Mouse (Mus musculus) hindbrain, embryonic 14.5 days (tissue): ENCODE measurements at regions not wholly inside any gene's neighbourhood (a gene's known extent, or its start where the extent isn't known, plus 50 kb on each side); places are given as distances from the start of the nearest gene placed in this dataset.

Source experiments
- ATAC-seq: fragments of 200-750 bp; cut with Nextera tagmentation; 2 replicates; pipeline ENCODE4 v1.8.0; 2017; ENCODE audit warnings: moderate number of reproducible peaks, mild to moderate bottlenecking, moderate TSS enrichment, moderate library complexity; ENCODE audit not compliant: low FRiP score
- DNase-seq: peaks from one replicate; pipeline ENCODE4 v3.0.0-alpha.2; 2015; ENCODE audit warnings: low spot score
- H3K27ac ChIP-seq: fragments of 300-500 bp; sonication (generic); 2 replicates; pipeline ENCODE4 v1.5.1; 2014; ENCODE audit warnings: mild to moderate bottlenecking, moderate library complexity
- H3K27me3 ChIP-seq: fragments of 300-500 bp; sonication (generic); 2 replicates; pipeline ENCODE4 v1.6.1; 2014; ENCODE audit warnings: mild to moderate bottlenecking, low read length, mixed read lengths; ENCODE audit not compliant: control insufficient read depth, insufficient read depth
- H3K36me3 ChIP-seq: fragments of 300-500 bp; sonication (generic); replicated peaks from 2 replicates; pipeline ENCODE4 v1.6.1; 2014; ENCODE audit not compliant: control insufficient read depth, insufficient read depth
- H3K4me1 ChIP-seq: fragments of 300-500 bp; sonication (generic); replicated peaks from 2 replicates; pipeline ENCODE4 v1.6.1; 2014; ENCODE audit warnings: antibody characterized with exemption, low read length, mixed read lengths; ENCODE audit not compliant: control insufficient read depth, insufficient read depth
- H3K4me2 ChIP-seq: fragments of 300-500 bp; sonication (generic); replicated peaks from 2 replicates; pipeline ENCODE4 v1.6.1; 2014; ENCODE audit warnings: mild to moderate bottlenecking, moderate library complexity
- H3K4me3 ChIP-seq: fragments of 300-500 bp; sonication (generic); replicated peaks from 2 replicates; pipeline ENCODE4 v1.5.1; 2014; ENCODE audit warnings: mild to moderate bottlenecking, low read length
- H3K9ac ChIP-seq: fragments of 300-500 bp; sonication (generic); 2 replicates; pipeline ENCODE4 v1.6.1; 2014
- H3K9me3 ChIP-seq: fragments of 300-500 bp; sonication (generic); 2 replicates; pipeline ENCODE4 v1.6.1; 2016; ENCODE audit warnings: low read length; ENCODE audit not compliant: control insufficient read depth
- WGBS: fragments of 180-500 bp; shearing (Covaris S2); extraction: QIAGEN DNeasy Blood & Tissue Kit; methylation state at CpG from one replicate; pipeline ENCODE4 v1.1.7; 2014; 5-methylcytosine and 5-hydroxymethylcytosine counted together

DNA sequence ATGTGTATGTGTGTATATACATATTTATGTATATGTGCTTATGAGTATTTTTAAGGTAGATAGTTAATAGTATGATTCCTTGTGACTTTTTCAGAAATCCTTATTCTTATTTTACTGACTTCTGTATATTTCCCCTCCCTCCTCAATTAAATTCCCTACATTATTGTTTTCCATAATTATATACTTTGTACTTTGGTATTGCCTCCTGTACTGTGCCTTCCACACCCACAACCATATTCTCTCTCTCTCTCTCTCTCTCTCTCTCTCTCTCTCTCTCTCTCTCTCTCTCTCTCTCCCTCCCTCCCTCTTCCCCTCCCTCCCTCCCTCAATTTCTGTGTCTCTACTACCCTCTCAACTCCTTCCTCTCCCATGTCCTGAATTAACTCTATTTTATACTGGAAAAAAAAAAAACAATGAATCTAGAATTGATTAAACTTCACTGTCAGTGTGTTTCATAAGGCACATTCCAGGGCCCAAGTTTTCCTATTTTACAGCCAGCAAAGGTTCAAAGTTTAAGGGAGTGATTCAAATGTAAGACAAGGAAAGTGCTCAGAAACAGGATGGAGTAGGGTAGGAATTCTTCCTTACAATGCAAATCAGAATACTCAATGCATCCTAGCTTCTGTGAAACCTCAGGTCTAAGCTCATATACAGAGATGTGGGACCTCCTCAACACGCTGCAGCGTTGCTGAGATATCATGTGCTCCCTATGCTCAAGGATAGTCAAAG, 911.9 kb downstream of the Speer2 start:
- no peaks in the 10 kb centered on the region for H3K36me3 ChIP-seq
- H3K27ac ChIP-seq = no peak overlapping the region
- ATAC-seq (no peak), DNase-seq (no peak)
- no peaks in the 10 kb centered on the region for H3K9me3 ChIP-seq
- no peaks in the 10 kb centered on the region for H3K27me3 ChIP-seq
- H3K9ac ChIP-seq = no peak overlapping the region
- 90% methylated on average over 2 of the region's 2 CpGs for WGBS
- H3K4me3 ChIP-seq = no peak overlapping the region
- no peaks in the 10 kb centered on the region for H3K4me1 ChIP-seq
- no peak overlapping the region for H3K4me2 ChIP-seq

DNA sequence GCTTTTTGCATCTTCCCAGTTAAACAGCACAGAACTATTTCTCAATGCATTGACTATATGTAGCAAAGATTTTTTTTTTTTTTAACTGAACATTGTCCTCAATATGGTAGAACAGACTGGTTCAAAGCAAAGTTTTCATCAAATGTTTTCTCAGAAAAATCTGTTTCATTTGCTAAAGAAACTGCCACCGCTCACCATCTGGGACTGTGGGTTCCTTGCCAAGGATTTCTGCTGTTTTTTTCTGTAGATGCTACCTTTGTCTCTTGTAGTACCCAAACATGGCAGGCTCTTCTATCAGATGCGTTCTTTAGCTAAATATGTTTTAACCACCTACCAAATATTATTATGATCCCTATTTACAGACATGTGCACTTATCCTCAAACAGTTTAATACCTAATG, 952.7 kb downstream of the Speer2 start:
- Histone ChIP-seq H3K4me1 (no peaks in the 10 kb centered on the region), H3K9me3 (no peaks in the 10 kb centered on the region), H3K27ac (no peak overlapping the region), H3K27me3 (no peaks in the 10 kb centered on the region), H3K4me2 (no peak overlapping the region), H3K9ac (no peak overlapping the region), H3K36me3 (no peaks in the 10 kb centered on the region), H3K4me3 (no peak overlapping the region)
- ATAC-seq = no peak
- WGBS = 88% methylated on average over 2 of the region's 2 CpGs
- DNase-seq = no peak

DNA sequence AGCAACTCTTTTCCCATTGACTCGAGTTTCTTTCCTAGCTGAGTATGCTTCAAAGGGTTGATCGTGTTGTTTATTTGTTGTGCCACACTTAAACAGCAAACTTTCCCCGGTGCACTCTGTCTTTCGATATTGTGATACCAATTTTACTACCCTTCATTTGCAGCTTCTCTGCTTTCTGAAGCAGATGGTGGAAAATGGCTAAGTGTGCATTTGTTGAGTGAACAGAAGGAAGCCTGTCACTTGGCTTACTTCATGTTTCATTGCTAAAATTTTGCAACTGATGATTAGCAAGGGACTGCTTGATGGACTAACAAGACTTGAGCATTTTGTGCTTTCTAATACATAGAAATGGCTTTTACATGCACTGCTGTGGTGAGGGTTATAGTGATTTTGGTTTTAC, 965.4 kb downstream of the Speer2 start:
- no peaks in the 10 kb centered on the region for H3K9me3 ChIP-seq
- no peaks in the 10 kb centered on the region for H3K27me3 ChIP-seq
- 84% methylated on average over 4 of the region's 4 CpGs for WGBS
- H3K36me3 ChIP-seq = no peaks in the 10 kb centered on the region
- ATAC-seq = no peak
- no peaks in the 10 kb centered on the region for H3K4me1 ChIP-seq
- no peak for DNase-seq
- H3K27ac ChIP-seq = no peak overlapping the region
- no peak overlapping the region for H3K9ac ChIP-seq
- no peak overlapping the region for H3K4me3 ChIP-seq
- no peak overlapping the region for H3K4me2 ChIP-seq

DNA sequence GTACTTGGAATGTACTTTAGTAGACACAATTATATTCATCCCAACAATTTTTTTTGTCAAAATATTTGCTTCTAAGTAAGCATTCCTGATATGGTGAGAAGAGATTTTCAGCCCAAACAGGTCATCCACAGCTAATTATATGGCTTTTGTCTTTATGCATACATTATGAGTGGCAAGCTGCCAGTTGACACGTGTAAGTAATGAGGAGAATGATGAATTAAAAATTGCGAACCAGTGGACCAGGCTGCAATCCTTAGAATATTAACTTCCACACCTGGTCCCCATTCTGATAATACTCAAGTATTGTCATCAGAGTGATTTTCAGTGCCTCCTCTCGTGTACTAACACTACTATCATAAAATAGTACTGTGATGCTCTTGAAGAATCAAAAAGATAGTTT, 1014.8 kb downstream of the Speer2 start:
- no peak overlapping the region for H3K9ac ChIP-seq
- H3K27me3 ChIP-seq = no peaks in the 10 kb centered on the region
- DNase-seq (peak; percentile 32), ATAC-seq (no peak)
- no peaks in the 10 kb centered on the region for H3K9me3 ChIP-seq
- no peaks in the 10 kb centered on the region for H3K4me1 ChIP-seq
- 34% methylated on average over 3 of the region's 3 CpGs for WGBS
- H3K4me2 ChIP-seq = no peak overlapping the region
- no peaks in the 10 kb centered on the region for H3K36me3 ChIP-seq
- no peak overlapping the region for H3K4me3 ChIP-seq
- no peak overlapping the region for H3K27ac ChIP-seq
